In genomic region chr3:121539871-121540431, GRCm38 (mm10) we compare ENCODE assay signal across 8 mouse cellular contexts. TPM values are rescaled to one million over a fixed set of nuclear protein-coding genes. Genes with fewer than 3 reads are reported as not detected.
A peak's percentile ranks its signal among the peaks of the same experiment; 100 is the strongest.
DNase-seq lines count a peak whose midpoint lies in the region; ATAC-seq and TF ChIP-seq lines count a peak whose summit lies in the region.

No protein-coding gene starts in this region.

- TF ChIP-seq CTCF in liver, adult 2 months (IDR thresholded peaks at IDR 0.05; ENCODE audit: low read depth, low read length): peak; percentile 40
- peak; percentile 75 for TF ChIP-seq CTCF in midbrain, postnatal 0 days (IDR thresholded peaks at IDR 0.05)

- no peaks in the 10 kb centered on the region for H3K79me2 ChIP-seq in liver, adult 2 months (ENCODE audit: control insufficient read depth, insufficient read depth, low read length)

- H3K9ac ChIP-seq in liver, adult 2 months (ENCODE audit: low read depth, low read length): no peak overlapping the region
- no peak overlapping the region for H3K9ac ChIP-seq in forebrain, embryonic 14.5 days (ENCODE audit: low read length)
- H3K9ac ChIP-seq in midbrain, postnatal 0 days (replicated peaks; ENCODE audit: low read length, poor library complexity, severe bottlenecking): no peak overlapping the region

- no peak for TF ChIP-seq POLR2A in liver, adult 2 months (IDR thresholded peaks at IDR 0.05; ENCODE audit: extremely low read depth, insufficient read depth, low read length)

- no peaks in the 10 kb centered on the region for H3K9me3 ChIP-seq in forebrain, embryonic 14.5 days (replicated peaks; ENCODE audit: control insufficient read depth, low read length)
- no peaks in the 10 kb centered on the region for H3K9me3 ChIP-seq in midbrain, postnatal 0 days (ENCODE audit: low read length)

- ATAC-seq in forebrain, embryonic 14.5 days: peak; percentile 40; the same call in 1 of the 2 replicates
- peak; percentile 35 for ATAC-seq in midbrain, postnatal 0 days (ENCODE audit: low FRiP score)
- no peak for ATAC-seq in granulocyte monocyte progenitor cell, adult 5-6 weeks (replicated peaks; ENCODE audit: poor library complexity, severe bottlenecking)

- no peak overlapping the region; the same call in 1 of the 2 replicates for H3K27ac ChIP-seq in liver, adult 2 months (replicated peaks; ENCODE audit: insufficient read depth, low read depth, low read length)
- no peak overlapping the region for H3K27ac ChIP-seq in forebrain, embryonic 14.5 days (ENCODE audit: low read depth, low read length)
- H3K27ac ChIP-seq in midbrain, postnatal 0 days (ENCODE audit: low read depth, low read length): no peak overlapping the region

- no peaks in the 10 kb centered on the region for H3K27me3 ChIP-seq in liver, adult 2 months (ENCODE audit: control insufficient read depth, insufficient read depth, low read length)
- no peaks in the 10 kb centered on the region for H3K27me3 ChIP-seq in forebrain, embryonic 14.5 days (replicated peaks; ENCODE audit: control insufficient read depth, insufficient read depth, low read length)
- H3K27me3 ChIP-seq in midbrain, postnatal 0 days (ENCODE audit: insufficient read depth, low read length): no peaks in the 10 kb centered on the region

- H3K4me3 ChIP-seq in liver, adult 2 months (ENCODE audit: insufficient read depth, low read depth, low read length): no peak overlapping the region
- H3K4me3 ChIP-seq in forebrain, embryonic 14.5 days (ENCODE audit: low read depth, low read length): no peak overlapping the region
- H3K4me3 ChIP-seq in midbrain, postnatal 0 days (ENCODE audit: low read depth, low read length): no peak overlapping the region

- no peaks in the 10 kb centered on the region for H3K36me3 ChIP-seq in liver, adult 2 months (ENCODE audit: control insufficient read depth, insufficient read depth, low read length)
- H3K36me3 ChIP-seq in forebrain, embryonic 14.5 days (ENCODE audit: control insufficient read depth, insufficient read depth, low read length): no peaks in the 10 kb centered on the region
- no peaks in the 10 kb centered on the region for H3K36me3 ChIP-seq in midbrain, postnatal 0 days (ENCODE audit: insufficient read depth, low read length)

- no peak overlapping the region for H3K4me2 ChIP-seq in forebrain, embryonic 14.5 days (ENCODE audit: low read length)
- no peak overlapping the region for H3K4me2 ChIP-seq in midbrain, postnatal 0 days (ENCODE audit: low read depth, low read length, poor library complexity, severe bottlenecking)

- DNase-seq in liver, adult 2 months (ENCODE audit: extremely low read depth, low read depth, low spot score): peak; percentile 75
- no peak for DNase-seq in liver
- DNase-seq in forebrain, embryonic 14.5 days (ENCODE audit: low spot score): peak; percentile 75
- DNase-seq in kidney, postnatal 10 days: peak; percentile 35
- DNase-seq in midbrain, postnatal 0 days (ENCODE audit: low spot score): peak; percentile 79
- DNase-seq in spleen, adult 12 weeks (ENCODE audit: low spot score): no peak
- no peak for DNase-seq in cerebellum, postnatal 36 days

- H3K4me1 ChIP-seq in liver, adult 2 months (ENCODE audit: control insufficient read depth, insufficient read depth, low read length): peaks cover 9% of the 10 kb centered on the region
- H3K4me1 ChIP-seq in forebrain, embryonic 14.5 days (ENCODE audit: control insufficient read depth, insufficient read depth, low read length): no peaks in the 10 kb centered on the region
- H3K4me1 ChIP-seq in midbrain, postnatal 0 days (ENCODE audit: insufficient read depth, low read length): no peaks in the 10 kb centered on the region

- WGBS in liver, adult 2 months: 5% methylated on average over 8 of the region's 8 CpGs
- 12% methylated on average over 8 of the region's 8 CpGs for WGBS in forebrain, embryonic 14.5 days
- WGBS in midbrain, postnatal 0 days: 14% methylated on average over 8 of the region's 8 CpGs

RNA-seq across cellular contexts. Expression of gene Slc44a3, which starts 7.7 kb away (rescaled TPM):
- total RNA-seq in liver, adult 2 months (2014; rRNA removed): 6.2 and 6.6 TPM in 2 replicates
- polyA plus RNA-seq in liver, adult 2 months (2012; rRNA removed): 4.3 and 4.7 TPM in 2 replicates
- polyA plus RNA-seq in forebrain, embryonic 14.5 days (2014; fragmentation: Nextera tagmentation; extraction: Ambion mirVana): 0.42 and 0.52 TPM in 2 replicates
- total RNA-seq in midbrain, postnatal 0 days (2014; rRNA removed): 0.22 and 0.61 TPM in 2 replicates
- polyA plus RNA-seq in midbrain, postnatal 0 days (2015; fragmentation: Nextera tagmentation; extraction: Ambion mirVana): 0.47 and 0.48 TPM in 2 replicates
- total RNA-seq in granulocyte monocyte progenitor cell, adult 5-6 weeks (2014; fragmentation: Nextera tagmentation): not detected in 2 replicates
- total RNA-seq in granulocyte monocyte progenitor cell, adult 5-6 weeks (2017): not detected in 2 replicates

Comparison
In these comparisons a context has a peak if more than half of its experiments do, and no peak if none do; other contexts are left out.
1. DNase-seq: peak in liver, adult 2 months (single experiment), forebrain, embryonic 14.5 days (single experiment), kidney, postnatal 10 days (single experiment) and midbrain, postnatal 0 days (single experiment); none in liver (single experiment), spleen, adult 12 weeks (single experiment) and cerebellum, postnatal 36 days (0 of 2).